Mouse (Mus musculus) intestine, postnatal 0 days (tissue): ENCODE measurements around the gene Setmar. TPM values are rescaled to one million over a fixed set of nuclear protein-coding genes. Genes with fewer than 3 reads are reported as not detected.

Experiments used
- ATAC-seq: fragments of 200-750 bp; cut with Nextera tagmentation; 2 replicates; pipeline ENCODE4 v1.8.0; 2017; ENCODE audit warnings: mild to moderate bottlenecking, moderate TSS enrichment, moderate library complexity
- H3K27ac ChIP-seq: fragments of 300-500 bp; sonication (generic); 2 replicates; pipeline ENCODE4 v1.5.1; 2014; ENCODE audit warnings: mild to moderate bottlenecking, low read depth, low read length, moderate library complexity
- H3K27me3 ChIP-seq: fragments of 300-500 bp; sonication (generic); replicated peaks from 2 replicates; pipeline ENCODE4 v1.6.1; 2014; ENCODE audit warnings: low read length, mixed read lengths; ENCODE audit not compliant: control insufficient read depth, insufficient read depth
- H3K36me3 ChIP-seq: fragments of 300-500 bp; sonication (generic); 2 replicates; pipeline ENCODE4 v1.6.1; 2014; ENCODE audit warnings: mild to moderate bottlenecking, moderate library complexity; ENCODE audit not compliant: control insufficient read depth, insufficient read depth
- H3K4me1 ChIP-seq: fragments of 300-500 bp; sonication (generic); replicated peaks from 2 replicates; pipeline ENCODE4 v1.6.1; 2014; ENCODE audit warnings: antibody characterized with exemption, low read length, mixed read lengths; ENCODE audit not compliant: control insufficient read depth, insufficient read depth
- H3K4me2 ChIP-seq: fragments of 300-500 bp; sonication (generic); replicated peaks from 2 replicates; pipeline ENCODE4 v1.6.1; 2014; ENCODE audit warnings: low read depth, mild to moderate bottlenecking, moderate library complexity
- H3K4me3 ChIP-seq: fragments of 300-500 bp; sonication (generic); 2 replicates; pipeline ENCODE4 v1.5.1; 2014; ENCODE audit warnings: low read depth, low read length
- H3K9ac ChIP-seq: fragments of 300-500 bp; sonication (generic); 2 replicates; pipeline ENCODE4 v1.6.1; 2014; ENCODE audit warnings: mild to moderate bottlenecking, low read depth, low read length
- H3K9me3 ChIP-seq: fragments of 300-500 bp; sonication (generic); 2 replicates; pipeline ENCODE4 v1.6.1; 2016; ENCODE audit warnings: mixed run types; ENCODE audit not compliant: control insufficient read depth
- CTCF ChIP-seq: sonication (generic); IDR thresholded peaks from 2 replicates; pipeline ENCODE4 v1.5.1; 2016; ENCODE audit warnings: low read depth, mild to moderate bottlenecking, control low read depth, antibody characterized with exemption, moderate library complexity
- WGBS: fragments of 180-500 bp; shearing (Covaris S2); extraction: QIAGEN DNeasy Blood & Tissue Kit; methylation state at CpG from one replicate; pipeline ENCODE4 v1.1.7; 2014; 5-methylcytosine and 5-hydroxymethylcytosine counted together
- polyA plus RNA-seq: library from polyadenylated mRNA; unstranded; fragments of >200 nt; fragmentation: Nextera tagmentation; extraction: Ambion mirVana; gene quantifications from 2 replicates; pipeline ENCODE4 v1.2.1, GENCODE M21; 2015

Setmar gene
- polyA plus RNA-seq, 1 experiment from 2014 or later: 4.5 TPM

GRCm38 (mm10) chr6:108092646-108093045 is 27.8 kb downstream of the Setmar start:
- H3K4me3 ChIP-seq: no peak overlapping the region
- TF ChIP-seq CTCF: no peak
- no peak overlapping the region for H3K4me2 ChIP-seq
- no peaks in the 10 kb centered on the region for H3K27me3 ChIP-seq
- no peak overlapping the region for H3K9ac ChIP-seq
- no peaks in the 10 kb centered on the region for H3K4me1 ChIP-seq
- WGBS: 79% methylated on average over 3 of the region's 3 CpGs
- no peaks in the 10 kb centered on the region for H3K9me3 ChIP-seq
- no peak overlapping the region for H3K27ac ChIP-seq
- no peaks in the 10 kb centered on the region for H3K36me3 ChIP-seq
- no peak for ATAC-seq

GRCm38 (mm10) chr6:108093449-108093848 is 28.6 kb downstream of the Setmar start:
- no peak for ATAC-seq
- no peaks in the 10 kb centered on the region for H3K36me3 ChIP-seq
- no peak overlapping the region for H3K4me2 ChIP-seq
- H3K27me3 ChIP-seq: no peaks in the 10 kb centered on the region
- H3K4me3 ChIP-seq: no peak overlapping the region
- WGBS: 77% methylated on average over 3 of the region's 3 CpGs
- no peaks in the 10 kb centered on the region for H3K9me3 ChIP-seq
- H3K27ac ChIP-seq: no peak overlapping the region
- TF ChIP-seq CTCF: no peak
- no peaks in the 10 kb centered on the region for H3K4me1 ChIP-seq
- H3K9ac ChIP-seq: no peak overlapping the region

- Histone ChIP-seq H3K4me2 (no peak overlapping the region), H3K9ac (no peak overlapping the region), H3K27ac (no peak overlapping the region), H3K4me3 (no peak overlapping the region), H3K27me3 (no peaks in the 10 kb centered on the region), H3K9me3 (no peaks in the 10 kb centered on the region), H3K4me1 (no peaks in the 10 kb centered on the region), H3K36me3 (no peaks in the 10 kb centered on the region)
- no peak for TF ChIP-seq CTCF
- no peak for ATAC-seq
- 85% methylated on average over 5 of the region's 5 CpGs for WGBS
Measured at GRCm38 (mm10) chr6:108095445-108095844, 30.6 kb downstream of the Setmar start.

GRCm38 (mm10) chr6:108098171-108098845 is 33.5 kb downstream of the Setmar start:
- H3K4me2 ChIP-seq: peak overlapping the region; percentile 18; the same call in 1 of the 2 replicates
- no peak overlapping the region for H3K9ac ChIP-seq
- H3K9me3 ChIP-seq: no peaks in the 10 kb centered on the region
- WGBS: 20% methylated on average over 9 of the region's 9 CpGs
- H3K27me3 ChIP-seq: no peaks in the 10 kb centered on the region
- no peak overlapping the region for H3K27ac ChIP-seq
- peak; percentile 72; the same call in 1 of the 2 replicates for ATAC-seq
- H3K36me3 ChIP-seq: no peaks in the 10 kb centered on the region
- TF ChIP-seq CTCF: peak; percentile 85
- H3K4me1 ChIP-seq: no peaks in the 10 kb centered on the region
- no peak overlapping the region for H3K4me3 ChIP-seq

- no peak overlapping the region for H3K9ac ChIP-seq
- no peaks in the 10 kb centered on the region for H3K36me3 ChIP-seq
- no peaks in the 10 kb centered on the region for H3K9me3 ChIP-seq
- no peak overlapping the region for H3K4me3 ChIP-seq
- no peaks in the 10 kb centered on the region for H3K27me3 ChIP-seq
- WGBS: 81% methylated on average over 3 of the region's 3 CpGs
- H3K4me1 ChIP-seq: no peaks in the 10 kb centered on the region
- ATAC-seq: no peak
- no peak overlapping the region for H3K27ac ChIP-seq
- H3K4me2 ChIP-seq: peak overlapping the region; percentile 18; the same call in 1 of the 2 replicates
- no peak for TF ChIP-seq CTCF
Measured at GRCm38 (mm10) chr6:108098846-108099217, 34.0 kb downstream of the Setmar start.

GRCm38 (mm10) chr6:108101936-108102830 is 37.3 kb downstream of the Setmar start:
- TF ChIP-seq CTCF: no peak
- WGBS: 72% methylated on average over 10 of the region's 10 CpGs
- no peaks in the 10 kb centered on the region for H3K27me3 ChIP-seq
- H3K9ac ChIP-seq: no peak overlapping the region
- H3K4me3 ChIP-seq: no peak overlapping the region
- no peaks in the 10 kb centered on the region for H3K9me3 ChIP-seq
- ATAC-seq: no peak
- no peaks in the 10 kb centered on the region for H3K4me1 ChIP-seq
- H3K27ac ChIP-seq: no peak overlapping the region
- no peaks in the 10 kb centered on the region for H3K36me3 ChIP-seq
- no peak overlapping the region for H3K4me2 ChIP-seq
